Mouse (Mus musculus) erythroblast, embryonic 14.5 days (primary cell): Measurements from ENCODE around the gene Slc27a1.

Source experiments
- GATA1 ChIP-seq: IDR thresholded peaks from 2 replicates; pipeline ENCODE4 v1.6.1; 2012; ENCODE audit warnings: low read length, inconsistent platforms, mixed read lengths
- TAL1 ChIP-seq: IDR thresholded peaks from 3 replicates; pipeline ENCODE4 v1.6.1; 2012; ENCODE audit warnings: low read length, inconsistent platforms, mixed read lengths

DNA sequence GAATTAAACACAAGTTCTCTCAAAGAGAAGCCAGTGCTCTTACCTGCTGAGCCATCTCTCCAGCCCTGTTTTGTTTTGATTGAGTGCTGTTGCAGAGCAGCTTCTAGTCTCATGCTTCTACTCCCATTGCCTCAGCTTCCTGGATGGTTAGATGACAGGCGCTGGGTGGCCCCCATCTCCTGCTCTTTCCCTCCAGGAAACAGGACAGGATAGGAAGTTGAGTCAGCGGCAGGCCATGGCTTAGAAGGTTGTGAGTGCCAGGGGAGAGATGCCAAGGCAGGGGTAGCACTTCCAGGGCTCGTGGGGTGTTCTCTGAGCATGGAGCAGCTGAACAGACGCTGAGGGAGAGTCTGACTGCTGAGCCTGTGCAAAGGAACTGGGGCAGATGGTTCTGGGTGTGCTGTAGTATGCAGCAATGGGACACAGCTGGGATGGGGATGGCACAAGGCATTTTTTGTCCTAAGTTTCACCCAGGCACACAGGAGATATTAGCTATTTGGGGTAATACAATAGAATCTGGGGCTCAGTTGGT lies 9.2 kb downstream of the Slc27a1 start:
- TF ChIP-seq GATA1: no peak
- no peak for TF ChIP-seq TAL1
